Mouse (Mus musculus) adrenal gland, postnatal 25 days (tissue): ENCODE data around the gene Kmt5a. TPM values are rescaled to one million over a fixed set of nuclear protein-coding genes. Genes with fewer than 3 reads are reported as not detected.

ENCODE experiments used
- DNase-seq: peaks from one replicate; pipeline ENCODE4 v3.0.0; 2021; ENCODE audit warnings: mixed read lengths
- long read RNA-seq: library from polyadenylated mRNA; stranded (forward); transcript quantifications from one replicate; pipeline ENCODE4 v2.0.0, GENCODE M21; 2021
- total RNA-seq: library from RNA; stranded (reverse); gene quantifications from 2 replicates; pipeline ENCODE4 v1.2.3, GENCODE M21; 2021

Kmt5a gene
- total RNA-seq, result 216 and 296 TPM in 2 replicates
- long read RNA-seq, transcript Kmt5a-209 (8 exons, 2,112 nt), result minor isoform, 11 of 134 reads
- long read RNA-seq, transcript Kmt5a-201 (8 exons, 2,739 nt), result minor isoform, 7 of 134 reads
- long read RNA-seq, transcript Kmt5a-202 (7 exons, 1,425 nt), result major isoform, 80 of 134 reads
- long read RNA-seq, partial matches to known transcripts, result 26 of 134 reads
- long read RNA-seq, other reads (novel, unspliced or antisense), result 8 of 134 reads

GRCm38 (mm10) chr5:124439447-124440093 is at the start of gene Kmt5a:
TSS of gene Kmt5a (plus strand) at chr5:124439930.
- peak; percentile 96 for DNase-seq

GRCm38 (mm10) chr5:124392412-124392811 is 47.3 kb upstream of the Kmt5a start:
- no peak for DNase-seq

GRCm38 (mm10) chr5:124393726-124394125 is 46.0 kb upstream of the Kmt5a start:
- DNase-seq, result no peak

- DNase-seq, result no peak
Observed at GRCm38 (mm10) chr5:124410808-124411207, 28.9 kb upstream of the Kmt5a start.

- no peak for DNase-seq
Observed at GRCm38 (mm10) chr5:124412163-124412562, 27.6 kb upstream of the Kmt5a start.

- DNase-seq, result no peak
Observed at GRCm38 (mm10) chr5:124418903-124419302, 20.8 kb upstream of the Kmt5a start.

GRCm38 (mm10) chr5:124421786-124422185 is 17.9 kb upstream of the Kmt5a start:
- no peak for DNase-seq

GRCm38 (mm10) chr5:124424200-124424722 is 15.5 kb upstream of the Kmt5a start:
- DNase-seq, result no peak

- peak; percentile 31 for DNase-seq
Observed at GRCm38 (mm10) chr5:124424723-124425411, 14.9 kb upstream of the Kmt5a start.

GRCm38 (mm10) chr5:124425412-124426259 is 14.1 kb upstream of the Kmt5a start, which contains the start of gene Sbno1:
TSS of gene Sbno1 (minus strand) at chr5:124426001.
- DNase-seq, result peak; percentile 94

GRCm38 (mm10) chr5:124426475-124427071 is 13.2 kb upstream of the Kmt5a start:
- DNase-seq, result no peak

GRCm38 (mm10) chr5:124432398-124433012 is 7.2 kb upstream of the Kmt5a start:
- DNase-seq, result peak; percentile 47

GRCm38 (mm10) chr5:124433048-124433447 is 6.7 kb upstream of the Kmt5a start:
- DNase-seq, result no peak

- DNase-seq, result no peak
Observed at GRCm38 (mm10) chr5:124438229-124438628, 1.5 kb upstream of the Kmt5a start.

GRCm38 (mm10) chr5:124438746-124439145 is 984 bp upstream of the Kmt5a start:
- no peak for DNase-seq

- no peak for DNase-seq
Observed at GRCm38 (mm10) chr5:124440094-124440701, 468 bp downstream of the Kmt5a start.

GRCm38 (mm10) chr5:124442628-124443027 is 2.9 kb downstream of the Kmt5a start:
- no peak for DNase-seq

- no peak for DNase-seq
Observed at GRCm38 (mm10) chr5:124444208-124444607, 4.5 kb downstream of the Kmt5a start.

- DNase-seq, result peak; percentile 85
Observed at GRCm38 (mm10) chr5:124444661-124445561, 5.2 kb downstream of the Kmt5a start.
